Mouse (Mus musculus) spleen, postnatal 10 days (tissue): Measurements from ENCODE around the gene Ak5.
"Not testable (repeated sequence)": the region's sequence is repeated elsewhere in the genome, so short reads cannot be mapped to it uniquely, and the experiment has no call there.

Experiments used
- DNase-seq, 2 experiments: peaks; one replicate each; pipeline ENCODE4 v3.0.0; 2021 to 2022; ENCODE audit warnings: low spot score in 2 of 2

Ak5 gene

GRCm38 (mm10) chr3:152668239-152668638, at the start of gene Ak5:
TSS of gene Ak5 (minus strand) at chr3:152668360.
- no peak for DNase-seq

GRCm38 (mm10) chr3:152713991-152714902, 46.1 kb upstream of the Ak5 start, which contains the start of gene Pigk:
TSS of gene Pigk (plus strand) at chr3:152714100.
- DNase-seq = peak; percentile 91 to 95

GRCm38 (mm10) chr3:152712957-152713356, 44.8 kb upstream of the Ak5 start:
- no peak for DNase-seq

- no peak for DNase-seq
Measured at GRCm38 (mm10) chr3:152709936-152710335, 41.8 kb upstream of the Ak5 start.

GRCm38 (mm10) chr3:152707321-152707823, 39.2 kb upstream of the Ak5 start:
- DNase-seq = no peak

GRCm38 (mm10) chr3:152706901-152707300, 38.7 kb upstream of the Ak5 start:
- DNase-seq = no peak

- no peak for DNase-seq
Measured at GRCm38 (mm10) chr3:152705826-152706225, 37.7 kb upstream of the Ak5 start.

- no peak for DNase-seq
Measured at GRCm38 (mm10) chr3:152702274-152702843, 34.2 kb upstream of the Ak5 start.

GRCm38 (mm10) chr3:152701536-152701935, 33.4 kb upstream of the Ak5 start:
- not testable (repeated sequence) for DNase-seq

GRCm38 (mm10) chr3:152699261-152699660, 31.1 kb upstream of the Ak5 start:
- no peak for DNase-seq

GRCm38 (mm10) chr3:152698017-152698416, 29.9 kb upstream of the Ak5 start:
- no peak for DNase-seq

GRCm38 (mm10) chr3:152694950-152695349, 26.8 kb upstream of the Ak5 start:
- no peak for DNase-seq

GRCm38 (mm10) chr3:152689105-152689504, 20.9 kb upstream of the Ak5 start:
- DNase-seq = no peak

GRCm38 (mm10) chr3:152688532-152688931, 20.4 kb upstream of the Ak5 start:
- no peak for DNase-seq

GRCm38 (mm10) chr3:152674663-152675062, 6.5 kb upstream of the Ak5 start:
- no peak for DNase-seq

- no peak for DNase-seq
Measured at GRCm38 (mm10) chr3:152669783-152670182, 1.6 kb upstream of the Ak5 start.

GRCm38 (mm10) chr3:152668793-152669192, 633 bp upstream of the Ak5 start:
- DNase-seq = no peak

- DNase-seq = no peak
Measured at GRCm38 (mm10) chr3:152667356-152668211, 576 bp downstream of the Ak5 start.

GRCm38 (mm10) chr3:152666991-152667355, 1.2 kb downstream of the Ak5 start:
- no peak for DNase-seq

GRCm38 (mm10) chr3:152658592-152658991, 9.6 kb downstream of the Ak5 start:
- DNase-seq = no peak

GRCm38 (mm10) chr3:152651991-152652390, 16.2 kb downstream of the Ak5 start:
- no peak for DNase-seq

GRCm38 (mm10) chr3:152644610-152645009, 23.6 kb downstream of the Ak5 start:
- no peak for DNase-seq
